Mouse (Mus musculus) kidney, postnatal 0 days (tissue): ENCODE results near the gene Ksr1. TPM values are rescaled to one million over a fixed set of nuclear protein-coding genes. Genes with fewer than 3 reads are reported as not detected.
A peak's percentile ranks its signal among the peaks of the same experiment; 100 is the strongest.

Source experiments
- ATAC-seq: fragments of 200-750 bp; cut with Nextera tagmentation; replicated peaks from 2 replicates; pipeline ENCODE4 v1.8.0; 2017; ENCODE audit warnings: low read depth, moderate number of reproducible peaks, moderate TSS enrichment, moderate library complexity; ENCODE audit not compliant: low FRiP score
- DNase-seq: peaks from one replicate; pipeline ENCODE4 v3.0.0-alpha.2; 2016; ENCODE audit warnings: low spot score
- H3K27ac ChIP-seq: fragments of 300-500 bp; sonication (generic); 2 replicates; pipeline ENCODE4 v1.5.1; 2014; ENCODE audit warnings: mild to moderate bottlenecking
- H3K27me3 ChIP-seq: fragments of 300-500 bp; sonication (generic); 2 replicates; pipeline ENCODE4 v1.6.1; 2014; ENCODE audit warnings: low read length, mixed read lengths; ENCODE audit not compliant: insufficient read depth
- H3K36me3 ChIP-seq: fragments of 300-500 bp; sonication (generic); 2 replicates; pipeline ENCODE4 v1.6.1; 2014; ENCODE audit warnings: low read length, mixed read lengths; ENCODE audit not compliant: insufficient read depth
- H3K4me1 ChIP-seq: fragments of 300-500 bp; sonication (generic); replicated peaks from 2 replicates; pipeline ENCODE4 v1.6.1; 2014; ENCODE audit warnings: antibody characterized with exemption, low read length, mixed read lengths; ENCODE audit not compliant: insufficient read depth
- H3K4me2 ChIP-seq: fragments of 300-500 bp; sonication (generic); 2 replicates; pipeline ENCODE4 v1.6.1; 2014; ENCODE audit warnings: mild to moderate bottlenecking, low read length, moderate library complexity, mixed read lengths
- H3K4me3 ChIP-seq: fragments of 300-500 bp; sonication (generic); replicated peaks from 2 replicates; pipeline ENCODE4 v1.5.1; 2014; ENCODE audit warnings: low read depth, low read length
- H3K9ac ChIP-seq: fragments of 300-500 bp; sonication (generic); 2 replicates; pipeline ENCODE4 v1.6.1; 2014; ENCODE audit warnings: low read depth, low read length
- H3K9me3 ChIP-seq: fragments of 300-500 bp; sonication (generic); replicated peaks from 2 replicates; pipeline ENCODE4 v1.6.1; 2016; ENCODE audit warnings: low read length, inconsistent platforms, mixed read lengths
- CTCF ChIP-seq: IDR thresholded peaks from 2 replicates; pipeline ENCODE4 v1.5.1; 2016; ENCODE audit warnings: antibody characterized with exemption, low read depth, mild to moderate bottlenecking, moderate library complexity
- whole genome bisulfite sequencing: fragments of 180-500 bp; shearing (Covaris S2); extraction: QIAGEN DNeasy Blood & Tissue Kit; methylation state at CpG from one replicate; pipeline ENCODE4 v1.1.7; 2014; 5-methylcytosine and 5-hydroxymethylcytosine counted together
- polyA plus RNA-seq: library from polyadenylated mRNA; unstranded; fragments of >200 nt; fragmentation: Nextera tagmentation; extraction: Ambion mirVana; gene quantifications from 2 replicates; pipeline ENCODE4 v1.2.1, GENCODE M21; 2015

Ksr1 gene
- polyA plus RNA-seq, 1 experiment from 2014 or later, result 1.8 TPM

DNA sequence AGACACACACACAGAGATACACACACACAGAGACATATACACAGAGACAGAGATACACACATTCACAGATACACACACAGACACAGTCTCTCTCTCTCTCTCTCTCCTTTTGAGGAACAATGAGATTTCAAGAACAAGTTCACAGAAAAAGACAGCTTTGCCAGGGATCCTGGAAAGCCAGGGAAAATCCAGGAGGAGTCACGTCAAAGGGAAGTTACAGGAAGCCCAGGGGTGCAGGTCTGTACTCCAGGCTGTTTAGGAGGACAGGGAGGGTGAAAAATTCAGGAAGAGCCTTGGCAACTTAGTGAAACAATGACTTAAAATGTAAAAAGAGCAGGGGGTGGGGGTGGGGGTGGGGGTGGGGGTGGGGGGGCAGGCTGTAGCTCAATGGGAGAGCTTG is 56.5 kb downstream of the Ksr1 start:
- peaks cover 12% of the 10 kb centered on the region for H3K4me1 ChIP-seq
- no peaks in the 10 kb centered on the region for H3K36me3 ChIP-seq
- WGBS, result 78% methylated on average over 1 of the region's 1 CpGs
- DNase-seq, result no peak
- H3K9me3 ChIP-seq, result no peaks in the 10 kb centered on the region
- H3K4me2 ChIP-seq, result no peak overlapping the region
- no peak overlapping the region for H3K4me3 ChIP-seq
- no peak for TF ChIP-seq CTCF
- no peaks in the 10 kb centered on the region for H3K27me3 ChIP-seq
- no peak overlapping the region for H3K9ac ChIP-seq
- no peak for ATAC-seq
- no peak overlapping the region for H3K27ac ChIP-seq

DNA sequence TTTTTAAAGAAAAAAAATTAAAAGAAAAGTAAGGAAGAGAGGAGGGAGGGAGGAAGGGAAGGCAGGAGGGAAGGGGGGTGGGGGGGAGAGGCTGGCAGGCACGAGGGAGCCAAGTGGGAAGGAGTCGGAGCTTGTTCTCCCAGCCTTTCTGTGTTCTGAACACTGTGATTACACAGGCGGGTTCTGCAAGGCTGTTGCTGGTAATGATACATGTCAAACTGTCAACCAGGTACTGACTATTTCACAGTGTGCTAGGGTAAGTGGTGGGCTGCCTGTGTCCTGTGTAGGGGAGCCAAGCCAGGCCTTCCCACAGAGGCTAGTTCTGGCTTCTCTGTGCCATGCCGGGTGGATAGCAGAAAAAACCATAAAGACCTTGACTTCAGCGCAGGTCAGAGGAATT is 57.2 kb downstream of the Ksr1 start:
- no peaks in the 10 kb centered on the region for H3K27me3 ChIP-seq
- ATAC-seq, result no peak
- TF ChIP-seq CTCF, result no peak
- no peak overlapping the region for H3K27ac ChIP-seq
- H3K4me2 ChIP-seq, result no peak overlapping the region
- DNase-seq, result no peak
- no peak overlapping the region for H3K4me3 ChIP-seq
- WGBS, result 67% methylated on average over 5 of the region's 5 CpGs
- no peaks in the 10 kb centered on the region for H3K36me3 ChIP-seq
- H3K9ac ChIP-seq, result no peak overlapping the region
- no peaks in the 10 kb centered on the region for H3K9me3 ChIP-seq
- H3K4me1 ChIP-seq, result peaks cover 8% of the 10 kb centered on the region

DNA sequence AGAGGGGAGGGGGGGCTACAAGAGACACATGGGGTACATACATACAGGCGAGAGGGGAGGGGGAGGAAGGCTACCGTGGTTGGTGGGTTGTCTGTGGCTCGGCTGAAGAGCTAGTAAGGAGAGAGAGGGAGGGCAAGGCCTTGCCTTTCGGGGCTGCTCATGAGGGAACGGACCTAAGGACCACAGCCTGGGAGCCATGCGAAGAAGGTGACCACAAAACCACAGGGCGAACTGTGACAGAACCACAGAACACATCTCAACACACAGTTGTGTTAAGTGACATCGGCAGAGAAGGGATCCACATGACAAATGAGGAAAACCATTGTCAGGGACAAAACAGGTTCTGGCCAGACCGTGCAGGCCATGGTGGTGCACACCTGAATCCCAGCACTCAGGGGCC is 57.9 kb downstream of the Ksr1 start:
- Histone ChIP-seq H3K27me3 (no peaks in the 10 kb centered on the region), H3K36me3 (no peaks in the 10 kb centered on the region), H3K4me3 (no peak overlapping the region), H3K9ac (no peak overlapping the region), H3K27ac (no peak overlapping the region), H3K4me1 (peaks cover 8% of the 10 kb centered on the region; the same call in 1 of the 2 replicates), H3K9me3 (no peaks in the 10 kb centered on the region), H3K4me2 (no peak overlapping the region)
- no peak for TF ChIP-seq CTCF
- no peak for DNase-seq
- ATAC-seq, result no peak
- whole genome bisulfite sequencing, result 85% methylated on average over 9 of the region's 9 CpGs

DNA sequence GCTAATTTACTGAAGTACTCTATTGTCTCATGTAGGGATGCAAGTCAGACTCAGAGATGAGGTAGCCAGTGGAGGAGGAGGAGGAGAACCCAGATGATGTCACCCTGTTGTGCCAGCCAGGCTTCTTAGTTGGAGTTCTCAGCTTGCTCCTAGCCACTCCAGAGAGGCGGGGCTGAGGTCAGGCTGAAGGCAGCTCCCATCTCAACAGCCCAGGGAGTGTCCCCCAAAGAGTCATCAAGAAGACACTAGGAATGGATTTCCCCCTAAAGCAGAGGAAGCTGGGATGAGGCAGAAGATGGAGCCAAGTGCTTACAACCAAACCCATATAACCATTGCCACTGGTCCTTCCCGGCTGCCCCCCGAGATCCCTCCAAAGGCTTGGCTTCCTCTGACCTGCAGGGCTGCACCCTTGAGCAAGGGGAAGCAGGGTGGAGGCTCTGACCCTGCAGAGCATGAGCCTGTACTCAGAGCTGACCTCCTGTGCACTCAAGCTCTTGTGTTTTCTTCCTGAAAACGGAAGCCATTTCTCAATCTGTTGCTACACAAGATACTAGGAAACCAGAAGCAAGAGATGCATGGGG is 58.4 kb downstream of the Ksr1 start:
- peak; percentile 34 for DNase-seq

DNA sequence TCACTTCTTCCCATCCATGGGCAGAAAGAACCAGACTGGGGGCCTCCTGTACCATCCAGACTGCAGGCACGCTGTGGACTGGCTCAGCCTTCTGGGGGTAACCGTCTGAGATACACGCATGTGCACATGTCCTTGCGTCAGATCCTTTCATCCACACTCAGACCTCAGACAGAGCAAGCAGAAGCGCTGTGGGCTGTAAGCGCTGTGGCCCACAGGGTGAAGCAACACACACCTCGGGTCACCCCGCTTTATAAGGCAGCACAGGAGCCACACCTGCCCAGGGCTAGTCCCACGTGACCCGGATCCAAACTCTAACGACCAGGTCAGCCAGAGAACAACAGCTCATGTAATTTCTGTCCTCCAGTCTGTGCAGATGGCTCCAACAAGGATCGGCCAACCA is 59.4 kb downstream of the Ksr1 start:
- TF ChIP-seq CTCF, result no peak
- Histone ChIP-seq H3K27ac (no peak overlapping the region), H3K9me3 (no peaks in the 10 kb centered on the region), H3K9ac (no peak overlapping the region), H3K27me3 (no peaks in the 10 kb centered on the region), H3K36me3 (no peaks in the 10 kb centered on the region), H3K4me3 (no peak overlapping the region), H3K4me1 (peaks cover 11% of the 10 kb centered on the region), H3K4me2 (no peak overlapping the region)
- no peak for ATAC-seq
- no peak for DNase-seq
- WGBS, result 85% methylated on average over 12 of the region's 12 CpGs

More for the DNA sequence above, 58.4 kb downstream of the Ksr1 start:
- no peak overlapping the region for H3K9ac ChIP-seq
- H3K36me3 ChIP-seq, result no peaks in the 10 kb centered on the region
- no peak overlapping the region for H3K4me2 ChIP-seq
- H3K9me3 ChIP-seq, result no peaks in the 10 kb centered on the region
- no peak; the same call in 1 of the 2 replicates for TF ChIP-seq CTCF
- no peak overlapping the region for H3K4me3 ChIP-seq
- WGBS, result 59% methylated on average over 4 of the region's 4 CpGs
- no peak for ATAC-seq
- H3K27ac ChIP-seq, result no peak overlapping the region
- H3K27me3 ChIP-seq, result no peaks in the 10 kb centered on the region
- peaks cover 8% of the 10 kb centered on the region; the same call in 1 of the 2 replicates for H3K4me1 ChIP-seq

DNA sequence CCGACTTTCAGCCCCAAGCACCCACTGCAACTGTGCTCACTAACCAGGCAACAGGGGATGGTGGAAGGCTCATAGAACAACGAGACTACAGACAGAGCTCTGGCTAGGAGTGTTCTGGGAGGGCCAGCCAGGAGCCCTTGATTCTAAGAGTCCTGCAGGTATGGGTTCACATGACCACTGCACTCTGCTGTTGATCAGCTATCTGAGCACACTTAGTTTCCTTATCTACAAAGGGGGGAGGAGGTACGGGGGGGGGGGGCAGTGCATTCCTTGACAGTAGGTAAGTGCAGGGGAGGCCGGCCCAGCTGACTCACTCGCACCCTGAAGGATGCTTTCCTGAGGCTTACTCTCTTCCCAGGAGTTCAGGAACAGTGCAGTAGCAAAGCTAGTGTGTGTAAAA is 61.1 kb downstream of the Ksr1 start:
- DNase-seq (no peak), ATAC-seq (no peak)
- no peak for TF ChIP-seq CTCF
- Histone ChIP-seq H3K4me1 (peaks cover 22% of the 10 kb centered on the region), H3K27me3 (no peaks in the 10 kb centered on the region), H3K4me2 (no peak overlapping the region), H3K27ac (no peak overlapping the region), H3K9me3 (no peaks in the 10 kb centered on the region), H3K4me3 (no peak overlapping the region), H3K9ac (no peak overlapping the region), H3K36me3 (no peaks in the 10 kb centered on the region)
- WGBS, result 66% methylated on average over 5 of the region's 5 CpGs

DNA sequence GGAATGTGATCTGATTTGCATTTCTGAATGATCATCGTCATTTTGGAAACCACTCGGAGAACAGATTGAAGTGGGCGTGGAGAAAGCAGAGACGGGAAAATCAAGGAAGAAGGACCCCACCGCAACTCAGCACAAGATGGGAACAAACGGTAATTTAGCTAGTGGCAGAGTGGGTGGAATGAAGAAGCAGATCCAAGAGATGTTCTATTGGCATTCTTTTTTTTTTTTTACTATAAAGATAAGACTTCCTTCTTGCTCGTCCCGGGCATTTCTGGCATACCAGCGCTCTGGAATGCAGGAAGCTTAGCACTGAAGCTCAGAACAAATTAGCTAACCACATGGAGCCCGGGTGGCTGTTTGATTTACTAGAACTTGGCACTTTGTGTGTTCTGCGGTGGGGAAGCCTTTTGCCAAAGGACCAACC is 63.2 kb downstream of the Ksr1 start:
- Histone ChIP-seq H3K9ac (no peak overlapping the region), H3K27ac (no peak overlapping the region), H3K9me3 (no peaks in the 10 kb centered on the region), H3K4me3 (no peak overlapping the region), H3K4me2 (no peak overlapping the region), H3K4me1 (peaks cover 16% of the 10 kb centered on the region), H3K36me3 (no peaks in the 10 kb centered on the region), H3K27me3 (no peaks in the 10 kb centered on the region)
- no peak for TF ChIP-seq CTCF
- DNase-seq (peak; percentile 67), ATAC-seq (no peak)
- 55% methylated on average over 11 of the region's 11 CpGs for WGBS
